Mouse (Mus musculus) C2C12 (cell line): Measurements from ENCODE around the gene Mbnl1. TPM values are rescaled to one million over a fixed set of nuclear protein-coding genes. Genes with fewer than 3 reads are reported as not detected.

Source experiments
- H3K27me3 ChIP-seq: one replicate; pipeline ENCODE4 v1.6.1; 2011; ENCODE audit not compliant: control insufficient read depth, insufficient read depth, insufficient read length
- H3K36me3 ChIP-seq: one replicate; pipeline ENCODE4 v1.6.1; 2011; ENCODE audit not compliant: control insufficient read depth, insufficient read depth
- H3K4me3 ChIP-seq: one replicate; pipeline ENCODE4 v1.5.1; 2011; ENCODE audit warnings: mild to moderate bottlenecking, control low read depth; ENCODE audit not compliant: poor library complexity, insufficient read depth, severe bottlenecking
- H3K79me2 ChIP-seq: one replicate; pipeline ENCODE4 v1.6.1; 2011; ENCODE audit not compliant: control insufficient read depth, insufficient read depth
- H3K79me3 ChIP-seq: one replicate; pipeline ENCODE4 v1.6.1; 2011; ENCODE audit warnings: low read depth, control low read depth
- H3ac ChIP-seq: one replicate; pipeline ENCODE3; 2011; ENCODE audit warnings: low read depth; ENCODE audit not compliant: control insufficient read depth, insufficient read length
- CEBPB ChIP-seq: IDR thresholded peaks from one replicate; pipeline ENCODE4 v1.6.1; 2011; ENCODE audit warnings: low read depth, mild to moderate bottlenecking, control low read depth, moderate library complexity
- CTCF ChIP-seq: IDR thresholded peaks from one replicate; pipeline ENCODE4 v1.5.1; 2011; ENCODE audit not compliant: control insufficient read depth, insufficient read depth, insufficient read length
- FOSL1 ChIP-seq: IDR thresholded peaks from one replicate; pipeline ENCODE4 v1.8.0; 2011; ENCODE audit warnings: mild to moderate bottlenecking, low read length; ENCODE audit not compliant: poor library complexity, insufficient read depth, severe bottlenecking
- MAX ChIP-seq: IDR thresholded peaks from one replicate; pipeline ENCODE4 v1.6.1; 2011; ENCODE audit warnings: mild to moderate bottlenecking, control low read depth
- MYOD1 ChIP-seq: IDR thresholded peaks from one replicate; pipeline ENCODE4 v1.6.1; 2011; ENCODE audit warnings: low read depth; ENCODE audit not compliant: control insufficient read depth, insufficient read length
- MYOG ChIP-seq: IDR thresholded peaks from one replicate; pipeline ENCODE4 v1.6.1; 2011; ENCODE audit not compliant: control insufficient read depth, insufficient read length; ENCODE audit errors: extremely low read depth
- USF1 ChIP-seq: IDR thresholded peaks from one replicate; pipeline ENCODE4 v1.6.1; 2011; ENCODE audit warnings: low read depth, mild to moderate bottlenecking, control low read depth, moderate library complexity
- polyA plus RNA-seq: library from polyadenylated mRNA; unstranded; fragments of >200 nt; fragmentation: generic; extraction: Trizol; gene quantifications from one replicate; pipeline ENCODE4 v1.2.1, GENCODE M21; 2012; ENCODE audit warnings: missing spikeins

Mbnl1 gene
- polyA plus RNA-seq, 1 experiment: 37.7 TPM

GRCm38 (mm10) chr3:60620236-60620635 lies 147.6 kb downstream of the Mbnl1 start:
- H3ac ChIP-seq: no peak overlapping the region
- H3K79me3 ChIP-seq: peaks cover 12% of the 10 kb centered on the region
- H3K4me3 ChIP-seq: no peak overlapping the region
- H3K27me3 ChIP-seq: no peaks in the 10 kb centered on the region
- peaks cover 78% of the 10 kb centered on the region for H3K36me3 ChIP-seq
- TF ChIP-seq CTCF: no peak
- no peak for TF ChIP-seq FOSL1
- no peak for TF ChIP-seq MAX
- TF ChIP-seq MYOD1: no peak
- no peak for TF ChIP-seq CEBPB
- no peak for TF ChIP-seq MYOG
- no peak for TF ChIP-seq USF1
- peaks cover 31% of the 10 kb centered on the region for H3K79me2 ChIP-seq

- TF ChIP-seq CEBPB: no peak
- no peak for TF ChIP-seq FOSL1
- no peak for TF ChIP-seq USF1
- no peak for TF ChIP-seq CTCF
- no peak for TF ChIP-seq MYOD1
- no peak for TF ChIP-seq MAX
- TF ChIP-seq MYOG: no peak
- Histone ChIP-seq H3K27me3 (no peaks in the 10 kb centered on the region), H3K36me3 (peaks cover 51% of the 10 kb centered on the region), H3K79me2 (no peaks in the 10 kb centered on the region), H3K4me3 (no peak overlapping the region), H3ac (no peak overlapping the region), H3K79me3 (no peaks in the 10 kb centered on the region)
Measured at GRCm38 (mm10) chr3:60631183-60631582, 158.6 kb downstream of the Mbnl1 start.

DNA sequence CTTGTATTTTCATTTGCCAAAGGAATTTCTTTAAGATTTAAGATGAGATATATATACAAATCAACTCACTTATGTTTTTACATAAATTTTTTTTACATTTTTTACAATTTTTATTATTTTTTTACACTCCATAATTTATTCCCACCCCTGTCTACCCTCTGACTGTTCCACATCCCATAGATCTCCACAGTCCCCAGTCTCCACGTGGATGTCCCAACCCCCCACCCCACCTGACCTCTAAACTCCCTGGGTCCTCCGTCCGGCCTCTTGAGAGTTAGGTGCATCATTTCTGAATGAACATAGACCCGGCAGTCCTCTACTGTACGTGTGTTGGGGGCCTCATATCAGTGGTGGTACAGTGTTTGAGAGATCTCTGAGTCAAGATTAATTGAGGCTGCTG lies 159.1 kb downstream of the Mbnl1 start:
- TF ChIP-seq USF1 (no peak), CEBPB (no peak), CTCF (no peak), MYOD1 (no peak), MAX (no peak), FOSL1 (no peak), MYOG (no peak)
- Histone ChIP-seq H3K27me3 (no peaks in the 10 kb centered on the region), H3K36me3 (peaks cover 45% of the 10 kb centered on the region), H3ac (no peak overlapping the region), H3K4me3 (no peak overlapping the region), H3K79me2 (no peaks in the 10 kb centered on the region), H3K79me3 (no peaks in the 10 kb centered on the region)

- H3K27me3 ChIP-seq: no peaks in the 10 kb centered on the region
- H3K36me3 ChIP-seq: peaks cover 33% of the 10 kb centered on the region
- no peaks in the 10 kb centered on the region for H3K79me3 ChIP-seq
- H3K79me2 ChIP-seq: no peaks in the 10 kb centered on the region
- TF ChIP-seq MAX (no peak), USF1 (no peak), CTCF (no peak), FOSL1 (no peak)
- H3ac ChIP-seq: no peak overlapping the region
- H3K4me3 ChIP-seq: no peak overlapping the region
Measured at GRCm38 (mm10) chr3:60632796-60633466, 160.3 kb downstream of the Mbnl1 start.

DNA sequence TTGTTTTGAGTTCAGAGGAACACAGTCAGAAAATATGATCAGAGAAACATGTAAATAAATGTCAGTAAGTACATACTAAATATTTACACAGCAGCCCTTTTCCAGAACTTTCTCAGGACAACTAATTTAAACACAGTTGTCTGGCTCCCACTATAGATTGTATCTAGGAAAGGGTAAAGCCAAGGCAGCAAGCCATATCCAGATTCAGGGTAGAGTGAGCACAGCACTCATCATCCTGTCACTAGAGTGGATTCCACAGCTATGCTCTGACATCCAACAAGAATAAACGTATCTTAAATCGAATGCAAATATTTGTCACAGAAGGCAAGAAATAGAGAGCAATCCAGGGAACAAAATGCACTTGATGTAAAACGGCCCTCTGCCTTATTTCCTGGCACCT lies 165.9 kb downstream of the Mbnl1 start:
- H3ac ChIP-seq: no peak overlapping the region
- TF ChIP-seq MAX: no peak
- no peak for TF ChIP-seq USF1
- no peak for TF ChIP-seq CEBPB
- TF ChIP-seq MYOG: no peak
- no peak for TF ChIP-seq MYOD1
- TF ChIP-seq CTCF: no peak
- TF ChIP-seq FOSL1: no peak

GRCm38 (mm10) chr3:60639135-60639534 lies 166.5 kb downstream of the Mbnl1 start:
- H3ac ChIP-seq: no peak overlapping the region
- TF ChIP-seq CTCF (no peak), FOSL1 (no peak)
- H3K36me3 ChIP-seq: no peaks in the 10 kb centered on the region
- H3K79me3 ChIP-seq: no peaks in the 10 kb centered on the region
- H3K4me3 ChIP-seq: no peak overlapping the region
- no peaks in the 10 kb centered on the region for H3K79me2 ChIP-seq
- no peaks in the 10 kb centered on the region for H3K27me3 ChIP-seq

More for the DNA sequence above, 165.9 kb downstream of the Mbnl1 start:
- H3K79me3 ChIP-seq: no peaks in the 10 kb centered on the region
- no peaks in the 10 kb centered on the region for H3K79me2 ChIP-seq
- H3K27me3 ChIP-seq: no peaks in the 10 kb centered on the region
- no peak overlapping the region for H3K4me3 ChIP-seq
- peaks cover 3% of the 10 kb centered on the region for H3K36me3 ChIP-seq
